Mouse (Mus musculus): ENCODE measurements around the gene Csmd2. TPM values are rescaled to one million over a fixed set of nuclear protein-coding genes. Genes with fewer than 3 reads are reported as not detected.

Csmd2 gene
- total RNA-seq, 2 experiments from 2014 or later = 0.23 to 0.25 TPM

- DNase-seq = no peak
These were observed 432.4 kb downstream of the Csmd2 start for GRCm38 (mm10) chr4:128419988-128420617.

DNA sequence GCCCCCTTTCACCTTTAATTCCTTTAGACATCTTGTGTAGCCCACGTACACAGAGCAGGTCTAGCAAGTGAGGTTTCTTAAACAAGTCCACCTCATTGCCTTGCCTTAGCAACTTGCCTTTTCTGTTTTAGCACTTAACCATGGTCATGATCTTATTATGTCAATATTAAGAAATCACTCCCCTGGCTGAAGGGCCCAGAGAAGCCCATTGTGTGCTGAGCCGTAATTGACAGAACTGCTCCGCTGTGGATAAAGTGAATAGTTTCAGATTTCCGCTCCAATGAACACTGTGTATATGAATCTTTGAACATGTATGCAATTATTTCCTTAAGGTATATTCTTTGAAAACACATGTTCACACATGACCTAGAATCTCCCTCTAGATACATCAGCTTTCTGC is 434.8 kb downstream of the Csmd2 start:
- no peak for DNase-seq

- no peak for DNase-seq
These were observed 437.7 kb downstream of the Csmd2 start for GRCm38 (mm10) chr4:128425339-128425738.

- DNase-seq = no peak
These were observed 439.8 kb downstream of the Csmd2 start for GRCm38 (mm10) chr4:128427261-128428030.

DNA sequence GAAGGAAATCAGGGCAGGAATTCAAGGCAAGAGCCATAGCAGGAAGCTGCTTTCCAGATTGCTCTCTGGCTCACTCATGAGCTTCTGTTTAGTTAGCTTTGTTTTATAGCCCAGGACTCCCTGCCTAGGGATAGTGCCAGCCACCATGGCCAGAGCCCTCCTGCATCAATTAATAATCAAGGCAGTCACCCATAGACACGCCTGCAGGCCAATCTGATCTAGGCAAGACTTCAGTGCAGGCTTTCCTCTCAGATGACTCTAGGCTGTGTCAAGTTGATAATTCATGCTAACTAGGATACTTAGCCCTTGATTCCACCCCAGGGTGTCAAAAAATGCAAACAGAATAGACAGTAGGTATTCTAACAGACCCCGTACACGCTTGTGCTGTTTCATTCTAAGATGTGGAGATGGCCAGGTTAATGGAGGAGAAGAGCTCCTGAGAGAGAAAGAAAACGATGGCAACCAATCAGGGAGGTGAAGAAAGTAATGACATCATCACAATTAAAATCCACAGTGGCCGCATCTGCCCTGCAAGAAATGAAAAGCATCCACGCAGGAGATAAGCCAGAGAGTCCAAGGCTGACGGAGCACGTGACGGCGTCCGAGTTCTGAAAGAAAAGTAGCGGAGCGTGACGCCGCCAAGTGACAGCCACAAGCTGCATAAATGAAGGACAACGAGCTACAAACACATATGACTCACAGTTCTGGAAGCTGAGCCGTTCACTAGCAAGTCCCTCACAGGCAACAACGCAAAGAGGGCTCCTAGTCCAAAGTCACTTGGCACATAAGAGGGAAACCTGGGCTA is 440.8 kb downstream of the Csmd2 start:
- no peak for DNase-seq

GRCm38 (mm10) chr4:128429591-128429990 is 441.9 kb downstream of the Csmd2 start:
- no peak for DNase-seq

DNA sequence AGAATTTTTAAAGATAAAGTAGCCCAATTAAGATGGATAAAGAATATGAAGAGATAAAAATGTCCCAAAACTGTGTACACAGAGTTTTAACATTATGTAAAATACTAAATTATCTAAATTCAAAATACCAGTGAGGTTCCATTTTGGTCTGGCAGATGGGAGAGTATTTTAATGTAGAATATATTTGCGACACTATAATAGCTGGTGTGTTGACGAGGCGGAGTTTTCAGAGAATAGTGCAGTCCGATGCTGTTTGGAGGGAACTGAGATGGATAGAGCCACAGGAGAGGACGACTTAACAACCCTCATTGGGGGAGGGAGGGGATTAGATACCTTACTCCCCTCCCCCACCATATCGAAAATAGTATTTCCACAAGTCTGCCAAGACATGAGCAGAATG is 452.9 kb downstream of the Csmd2 start:
- no peak for DNase-seq

DNA sequence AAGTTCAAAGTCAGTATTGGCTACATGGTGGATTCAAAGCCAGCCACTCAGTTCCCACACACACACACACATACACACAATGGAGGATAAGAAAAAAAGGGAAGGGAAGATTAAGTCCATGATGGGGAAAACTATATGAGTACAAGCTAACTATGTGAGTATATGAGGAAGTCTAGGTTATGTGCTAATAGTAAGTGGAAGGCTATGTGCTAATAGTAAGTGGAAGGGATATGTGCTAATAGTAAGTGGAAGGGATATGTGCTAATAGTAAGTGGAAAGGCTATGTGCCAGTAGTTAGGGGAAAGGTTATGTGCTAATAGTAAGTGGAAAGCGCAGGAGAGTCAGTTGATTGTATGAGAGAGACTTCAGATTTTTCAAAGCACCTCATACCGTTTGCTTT is 453.6 kb downstream of the Csmd2 start:
- no peak for DNase-seq

- no peak for DNase-seq
These were observed 455.1 kb downstream of the Csmd2 start for GRCm38 (mm10) chr4:128442791-128443190.

GRCm38 (mm10) chr4:128445514-128446260 is 458.0 kb downstream of the Csmd2 start:
- DNase-seq = no peak

- DNase-seq = no peak
These were observed 461.3 kb downstream of the Csmd2 start for GRCm38 (mm10) chr4:128448831-128449431.

DNA sequence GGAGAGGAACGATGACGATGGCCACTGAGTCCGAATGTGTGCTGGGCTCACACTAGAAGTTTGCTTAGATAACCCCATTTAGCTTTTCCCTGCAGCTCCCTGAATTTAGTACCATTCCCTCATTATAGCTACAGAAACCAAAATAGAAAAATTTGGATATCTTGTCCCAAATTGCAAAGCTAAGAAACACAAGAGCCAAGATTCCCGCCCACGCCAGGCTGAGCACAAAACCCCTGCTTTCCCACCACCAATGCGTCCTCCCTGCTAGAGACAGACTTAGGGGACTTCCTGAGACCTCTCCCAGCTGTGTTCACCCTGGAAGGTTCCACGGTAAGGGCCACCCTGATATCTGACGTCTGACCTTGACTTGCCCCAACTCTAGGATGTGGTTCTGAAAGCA is 462.5 kb downstream of the Csmd2 start:
- no peak for DNase-seq

DNA sequence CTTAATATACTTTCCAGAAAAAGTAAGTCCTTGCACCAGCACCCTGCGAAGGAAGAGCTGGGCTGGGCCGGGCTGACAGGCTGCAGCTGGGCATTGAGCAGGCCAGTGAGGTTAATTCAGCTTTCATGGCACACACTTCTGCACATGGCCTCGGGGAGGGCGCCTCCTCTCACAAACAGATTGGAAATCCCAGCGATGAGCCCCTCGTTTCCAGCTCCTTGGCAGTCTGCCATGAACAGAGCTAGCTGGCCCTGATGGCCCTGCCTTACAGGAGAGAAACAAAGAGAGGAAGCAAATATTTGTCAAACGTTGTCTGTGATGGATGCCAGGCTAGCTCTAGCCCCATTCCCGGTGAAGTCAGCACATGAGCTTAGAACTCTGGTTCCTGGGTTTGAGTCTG is 463.3 kb downstream of the Csmd2 start:
- no peak for DNase-seq

DNA sequence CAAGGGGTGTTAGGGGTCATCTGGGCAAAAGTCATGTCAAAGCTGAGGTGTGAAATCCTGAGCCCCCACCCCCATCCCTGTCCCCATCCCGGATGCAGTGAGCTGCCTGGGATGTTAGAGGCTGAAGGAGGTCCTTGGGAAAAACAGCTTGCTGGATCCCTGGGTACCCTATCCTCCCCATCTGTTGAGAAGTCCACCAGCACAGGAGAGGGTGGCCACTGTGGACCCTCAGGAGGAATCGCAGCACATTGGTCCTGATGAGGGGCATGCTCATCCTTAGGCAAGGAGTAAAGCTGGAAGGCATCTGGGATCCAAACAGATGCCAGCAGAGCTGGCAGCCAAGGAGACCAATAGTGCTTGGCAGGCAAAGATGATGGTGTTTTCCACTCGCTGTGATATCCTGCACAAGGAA is 463.7 kb downstream of the Csmd2 start:
- DNase-seq = no peak

- DNase-seq = no peak
These were observed 479.1 kb downstream of the Csmd2 start for GRCm38 (mm10) chr4:128466708-128467107.

GRCm38 (mm10) chr4:128468040-128468439 is 480.4 kb downstream of the Csmd2 start:
- DNase-seq = no peak

GRCm38 (mm10) chr4:128476249-128476648 is 488.6 kb downstream of the Csmd2 start:
- DNase-seq = no peak

DNA sequence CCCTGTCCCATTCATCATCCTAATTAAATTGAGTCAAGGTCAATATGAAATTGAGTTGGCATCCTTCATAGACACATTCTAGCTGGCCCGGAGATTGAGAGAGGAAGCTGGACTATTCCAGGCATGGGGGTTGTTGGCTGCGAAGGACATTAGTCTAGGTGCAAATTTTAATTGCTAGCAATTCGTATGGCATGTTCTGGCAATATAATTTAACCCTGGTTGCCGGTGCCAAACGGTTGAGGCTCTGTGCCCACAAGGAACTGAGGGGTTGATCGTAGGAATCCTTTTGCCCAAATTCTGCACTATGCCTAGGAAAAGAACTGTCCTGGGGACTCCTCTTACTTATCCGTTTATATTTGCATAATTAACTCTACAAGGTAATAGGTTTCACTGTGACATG is 496.2 kb downstream of the Csmd2 start:
- no peak for DNase-seq

- no peak for DNase-seq
These were observed 497.0 kb downstream of the Csmd2 start for GRCm38 (mm10) chr4:128484679-128485078.

- DNase-seq = no peak
These were observed 502.0 kb downstream of the Csmd2 start for GRCm38 (mm10) chr4:128489521-128490100.

DNA sequence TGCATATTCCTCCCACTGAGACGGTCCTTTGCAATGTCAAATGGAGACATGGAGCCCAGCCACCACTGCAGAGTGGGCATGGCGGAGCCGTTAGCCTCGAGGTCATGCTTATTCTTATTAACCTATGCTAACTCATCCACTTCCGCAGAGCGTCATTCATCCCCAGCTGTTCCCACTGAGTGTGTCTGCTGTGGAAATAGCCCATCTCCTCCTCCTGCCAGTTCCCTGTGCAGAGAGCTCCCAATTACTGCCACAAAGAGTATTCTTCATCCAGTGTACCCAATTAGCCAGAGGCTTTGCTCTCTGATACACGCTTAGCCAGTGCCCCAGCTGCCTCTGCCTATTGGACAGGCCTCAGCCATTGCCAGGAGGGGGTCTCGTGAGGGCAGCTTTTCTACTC is 504.4 kb downstream of the Csmd2 start:
- no peak for DNase-seq

DNA sequence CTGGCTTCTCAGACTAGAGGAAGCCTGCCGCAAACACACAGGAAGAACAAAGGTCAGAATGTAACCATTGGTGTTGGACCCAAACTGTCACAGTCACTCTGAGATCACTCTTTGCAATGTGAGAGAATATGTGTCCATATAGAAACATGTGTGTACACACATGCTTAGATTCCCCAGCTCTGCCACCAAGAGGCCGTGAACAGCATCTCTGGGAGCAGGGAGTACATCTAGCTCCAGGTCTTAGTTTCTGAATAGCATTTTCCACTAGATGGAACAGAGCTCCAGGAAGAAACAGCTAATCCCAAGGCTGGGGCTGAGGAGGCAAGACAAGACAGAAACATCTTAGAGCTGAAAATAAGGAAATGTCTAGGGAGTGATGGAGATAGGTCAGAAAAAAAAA is 512.3 kb downstream of the Csmd2 start:
- no peak for DNase-seq

Data from gastrocnemius, postnatal 10 days (tissue).